Mouse (Mus musculus) hindbrain, embryonic 14.5 days (tissue): ENCODE data around the gene E2f6. TPM values are rescaled to one million over a fixed set of nuclear protein-coding genes. Genes with fewer than 3 reads are reported as not detected.
A peak's percentile ranks its signal among the peaks of the same experiment; 100 is the strongest.

Source experiments
- ATAC-seq: fragments of 200-750 bp; cut with Nextera tagmentation; 2 replicates; pipeline ENCODE4 v1.8.0; 2017; ENCODE audit warnings: moderate number of reproducible peaks, mild to moderate bottlenecking, moderate TSS enrichment, moderate library complexity; ENCODE audit not compliant: low FRiP score
- DNase-seq: peaks from one replicate; pipeline ENCODE4 v3.0.0-alpha.2; 2015; ENCODE audit warnings: low spot score
- H3K27ac ChIP-seq: fragments of 300-500 bp; sonication (generic); 2 replicates; pipeline ENCODE4 v1.5.1; 2014; ENCODE audit warnings: mild to moderate bottlenecking, moderate library complexity
- H3K27me3 ChIP-seq: fragments of 300-500 bp; sonication (generic); 2 replicates; pipeline ENCODE4 v1.6.1; 2014; ENCODE audit warnings: mild to moderate bottlenecking, low read length, mixed read lengths; ENCODE audit not compliant: control insufficient read depth, insufficient read depth
- H3K36me3 ChIP-seq: fragments of 300-500 bp; sonication (generic); replicated peaks from 2 replicates; pipeline ENCODE4 v1.6.1; 2014; ENCODE audit not compliant: control insufficient read depth, insufficient read depth
- H3K4me1 ChIP-seq: fragments of 300-500 bp; sonication (generic); replicated peaks from 2 replicates; pipeline ENCODE4 v1.6.1; 2014; ENCODE audit warnings: antibody characterized with exemption, low read length, mixed read lengths; ENCODE audit not compliant: control insufficient read depth, insufficient read depth
- H3K4me2 ChIP-seq: fragments of 300-500 bp; sonication (generic); replicated peaks from 2 replicates; pipeline ENCODE4 v1.6.1; 2014; ENCODE audit warnings: mild to moderate bottlenecking, moderate library complexity
- H3K4me3 ChIP-seq: fragments of 300-500 bp; sonication (generic); replicated peaks from 2 replicates; pipeline ENCODE4 v1.5.1; 2014; ENCODE audit warnings: mild to moderate bottlenecking, low read length
- H3K9ac ChIP-seq: fragments of 300-500 bp; sonication (generic); 2 replicates; pipeline ENCODE4 v1.6.1; 2014
- H3K9me3 ChIP-seq: fragments of 300-500 bp; sonication (generic); 2 replicates; pipeline ENCODE4 v1.6.1; 2016; ENCODE audit warnings: low read length; ENCODE audit not compliant: control insufficient read depth
- WGBS: fragments of 180-500 bp; shearing (Covaris S2); extraction: QIAGEN DNeasy Blood & Tissue Kit; methylation state at CpG from one replicate; pipeline ENCODE4 v1.1.7; 2014; 5-methylcytosine and 5-hydroxymethylcytosine counted together
- polyA plus RNA-seq: library from polyadenylated mRNA; unstranded; fragments of >200 nt; fragmentation: Nextera tagmentation; extraction: Ambion mirVana; gene quantifications from 2 replicates; pipeline ENCODE4 v1.2.1, GENCODE M21; 2014

E2f6 gene
- polyA plus RNA-seq, 1 experiment from 2014 or later: 32.5 TPM

GRCm38 (mm10) chr12:16855632-16856305, 45.0 kb downstream of the E2f6 start:
- Histone ChIP-seq H3K4me1 (peaks cover 17% of the 10 kb centered on the region), H3K4me3 (no peak overlapping the region), H3K4me2 (peak overlapping the region; percentile 43), H3K27me3 (no peaks in the 10 kb centered on the region), H3K27ac (peak overlapping the region; percentile 97), H3K9ac (peak overlapping the region; percentile 51; the same call in 1 of the 2 replicates), H3K9me3 (no peaks in the 10 kb centered on the region), H3K36me3 (no peaks in the 10 kb centered on the region)
- DNase-seq (peak; percentile 87), ATAC-seq (peak; percentile 96)
- WGBS: 11% methylated on average over 6 of the region's 6 CpGs

- H3K9ac ChIP-seq: no peak overlapping the region
- peaks cover 17% of the 10 kb centered on the region for H3K4me1 ChIP-seq
- H3K27ac ChIP-seq: peak overlapping the region; percentile 97
- peak overlapping the region; percentile 43 for H3K4me2 ChIP-seq
- no peak overlapping the region for H3K4me3 ChIP-seq
- DNase-seq (no peak), ATAC-seq (peak; percentile 57)
- no peaks in the 10 kb centered on the region for H3K27me3 ChIP-seq
- no peaks in the 10 kb centered on the region for H3K36me3 ChIP-seq
- H3K9me3 ChIP-seq: no peaks in the 10 kb centered on the region
- WGBS: 29% methylated on average over 2 of the region's 2 CpGs
Observed at GRCm38 (mm10) chr12:16856306-16856679, 45.5 kb downstream of the E2f6 start.

- Histone ChIP-seq H3K4me3 (no peak overlapping the region), H3K27me3 (no peaks in the 10 kb centered on the region), H3K36me3 (no peaks in the 10 kb centered on the region), H3K27ac (no peak overlapping the region), H3K4me1 (peaks cover 17% of the 10 kb centered on the region), H3K9me3 (no peaks in the 10 kb centered on the region), H3K9ac (no peak overlapping the region), H3K4me2 (no peak overlapping the region)
- no peak for ATAC-seq
- WGBS: 91% methylated on average over 4 of the region's 4 CpGs
- DNase-seq: no peak
Observed at GRCm38 (mm10) chr12:16858081-16858480, 47.3 kb downstream of the E2f6 start.

- Histone ChIP-seq H3K4me1 (peaks cover 17% of the 10 kb centered on the region), H3K9me3 (no peaks in the 10 kb centered on the region), H3K4me3 (no peak overlapping the region), H3K36me3 (no peaks in the 10 kb centered on the region), H3K9ac (no peak overlapping the region), H3K27ac (no peak overlapping the region), H3K27me3 (no peaks in the 10 kb centered on the region), H3K4me2 (no peak overlapping the region)
- DNase-seq (no peak), ATAC-seq (no peak)
- WGBS: 96% methylated on average over 2 of the region's 2 CpGs
Observed at GRCm38 (mm10) chr12:16859781-16860180, 49.0 kb downstream of the E2f6 start.

GRCm38 (mm10) chr12:16860533-16860932, 49.8 kb downstream of the E2f6 start:
- no peaks in the 10 kb centered on the region for H3K27me3 ChIP-seq
- H3K4me2 ChIP-seq: no peak overlapping the region
- ATAC-seq (no peak), DNase-seq (no peak)
- no peak overlapping the region for H3K9ac ChIP-seq
- peaks cover 13% of the 10 kb centered on the region for H3K4me1 ChIP-seq
- no peak overlapping the region for H3K27ac ChIP-seq
- H3K9me3 ChIP-seq: no peaks in the 10 kb centered on the region
- WGBS: 78% methylated on average over 1 of the region's 1 CpGs
- H3K4me3 ChIP-seq: no peak overlapping the region
- no peaks in the 10 kb centered on the region for H3K36me3 ChIP-seq

- no peak for ATAC-seq
- Histone ChIP-seq H3K27me3 (no peaks in the 10 kb centered on the region), H3K9me3 (no peaks in the 10 kb centered on the region), H3K9ac (no peak overlapping the region), H3K27ac (no peak overlapping the region), H3K4me1 (peaks cover 9% of the 10 kb centered on the region), H3K36me3 (no peaks in the 10 kb centered on the region), H3K4me3 (no peak overlapping the region), H3K4me2 (no peak overlapping the region)
- 79% methylated on average over 3 of the region's 3 CpGs for WGBS
- no peak for DNase-seq
Observed at GRCm38 (mm10) chr12:16860961-16861360, 50.2 kb downstream of the E2f6 start.

- H3K27me3 ChIP-seq: no peaks in the 10 kb centered on the region
- no peak overlapping the region for H3K4me3 ChIP-seq
- 0 out of 2 replicates have a peak, but pooled peaks cover 5% of the 10 kb centered on the region for H3K4me1 ChIP-seq
- ATAC-seq: no peak
- H3K4me2 ChIP-seq: no peak overlapping the region
- no peak overlapping the region for H3K9ac ChIP-seq
- H3K27ac ChIP-seq: no peak overlapping the region
- 84% methylated on average over 4 of the region's 4 CpGs for WGBS
- no peaks in the 10 kb centered on the region for H3K36me3 ChIP-seq
- DNase-seq: no peak
- H3K9me3 ChIP-seq: no peaks in the 10 kb centered on the region
Observed at GRCm38 (mm10) chr12:16864477-16864876, 53.7 kb downstream of the E2f6 start.

- DNase-seq (no peak), ATAC-seq (no peak)
- Histone ChIP-seq H3K4me1 (0 out of 2 replicates have a peak, but pooled peaks cover 5% of the 10 kb centered on the region), H3K4me2 (no peak overlapping the region), H3K4me3 (no peak overlapping the region), H3K36me3 (no peaks in the 10 kb centered on the region), H3K27me3 (no peaks in the 10 kb centered on the region), H3K27ac (no peak overlapping the region), H3K9ac (no peak overlapping the region), H3K9me3 (no peaks in the 10 kb centered on the region)
- WGBS: 79% methylated on average over 3 of the region's 3 CpGs
Observed at GRCm38 (mm10) chr12:16865871-16866270, 55.1 kb downstream of the E2f6 start.

- no peak overlapping the region for H3K4me3 ChIP-seq
- H3K36me3 ChIP-seq: no peaks in the 10 kb centered on the region
- H3K27me3 ChIP-seq: no peaks in the 10 kb centered on the region
- no peak overlapping the region for H3K4me2 ChIP-seq
- no peak overlapping the region for H3K27ac ChIP-seq
- DNase-seq: no peak
- ATAC-seq: no peak
- H3K9ac ChIP-seq: no peak overlapping the region
- WGBS: 49% methylated on average over 3 of the region's 3 CpGs
- H3K9me3 ChIP-seq: no peaks in the 10 kb centered on the region
- 0 out of 2 replicates have a peak, but pooled peaks cover 5% of the 10 kb centered on the region for H3K4me1 ChIP-seq
Observed at GRCm38 (mm10) chr12:16866460-16866859, 55.7 kb downstream of the E2f6 start.

- no peak for ATAC-seq
- 71% methylated on average over 7 of the region's 7 CpGs for WGBS
- no peaks in the 10 kb centered on the region for H3K9me3 ChIP-seq
Observed at GRCm38 (mm10) chr12:16867306-16867705, 56.5 kb downstream of the E2f6 start.

More at GRCm38 (mm10) chr12:16867306-16867705, 56.5 kb downstream of the E2f6 start:
- no peak overlapping the region for H3K4me2 ChIP-seq
- no peak overlapping the region for H3K9ac ChIP-seq
- DNase-seq: no peak
- H3K27ac ChIP-seq: no peak overlapping the region
- no peak overlapping the region for H3K4me3 ChIP-seq
- 0 out of 2 replicates have a peak, but pooled peaks cover 5% of the 10 kb centered on the region for H3K4me1 ChIP-seq
- H3K27me3 ChIP-seq: no peaks in the 10 kb centered on the region
- H3K36me3 ChIP-seq: no peaks in the 10 kb centered on the region
